In the genomic region with DNA sequence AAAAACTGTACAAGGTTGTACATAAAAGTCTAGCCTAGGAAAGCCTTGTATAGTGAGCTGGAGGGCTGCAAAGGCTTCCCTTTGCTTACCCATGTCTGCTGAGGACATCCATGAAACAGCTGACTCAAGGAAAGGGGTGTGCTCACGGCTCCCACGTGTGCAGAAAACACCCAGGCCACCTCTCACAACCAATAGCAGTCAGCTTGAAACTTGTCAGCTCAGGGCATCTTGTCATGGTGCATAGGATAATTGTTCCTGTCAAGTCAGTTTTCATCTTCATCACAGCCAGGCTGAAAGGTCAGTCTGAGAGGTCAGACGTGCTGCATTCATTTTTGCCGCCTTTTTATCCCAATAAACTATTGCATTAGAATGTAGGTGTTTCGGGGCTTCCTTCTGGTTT, we compare ENCODE assay signal across 21 mouse cellular contexts. TPM values are rescaled to one million over a fixed set of nuclear protein-coding genes. Genes with fewer than 3 reads are reported as not detected.
"Had no signal": no experiment of that assay in that cellular context is flagged by ENCODE, and none has a peak within 500 bp of the region (broad histone marks: within the 10 kb centered on the region; RNA-seq: fewer than 3 reads in every experiment).

No protein-coding gene starts in this region.

- DNase-seq: gastrocnemius, postnatal 14 days; gastrocnemius, postnatal 36 days; heart, adult 11 months; heart, adult 2 months; heart, postnatal 14 days; heart, postnatal 36 days; kidney, adult 9 months; kidney, postnatal 14 days; layer of hippocampus, adult 9-11 months; layer of hippocampus, postnatal 36 days had no signal

- H3K27ac ChIP-seq: heart, adult 2 months; heart, embryonic 13.5 days; heart, embryonic 15.5 days; hindbrain, embryonic 13.5 days; kidney, postnatal 0 days; limb, embryonic 13.5 days; limb, embryonic 15.5 days had no signal

- H3K27me3 ChIP-seq: heart, embryonic 13.5 days; heart, embryonic 15.5 days; hindbrain, embryonic 13.5 days; kidney, embryonic 15.5 days; limb, embryonic 13.5 days; limb, embryonic 15.5 days had no signal

- H3K9me3 ChIP-seq: heart, embryonic 13.5 days; heart, embryonic 15.5 days; hindbrain, embryonic 13.5 days; kidney, embryonic 15.5 days; limb, embryonic 13.5 days; limb, embryonic 15.5 days had no signal

- H3K9ac ChIP-seq: heart, embryonic 13.5 days; heart, embryonic 15.5 days; hindbrain, embryonic 13.5 days; kidney, embryonic 15.5 days; limb, embryonic 13.5 days; limb, embryonic 15.5 days had no signal

- H3K4me1 ChIP-seq: hindbrain, embryonic 13.5 days; kidney, embryonic 15.5 days; limb, embryonic 13.5 days; limb, embryonic 15.5 days had no signal

- H3K4me2 ChIP-seq: heart, embryonic 11.5 days; heart, embryonic 13.5 days; heart, embryonic 15.5 days; hindbrain, embryonic 13.5 days; kidney, embryonic 15.5 days; limb, embryonic 13.5 days; limb, embryonic 15.5 days had no signal

- H3K4me3 ChIP-seq: heart, adult 2 months; heart, embryonic 13.5 days; heart, embryonic 15.5 days; hindbrain, embryonic 13.5 days; kidney, embryonic 15.5 days; limb, embryonic 13.5 days; limb, embryonic 15.5 days had no signal

- ATAC-seq: intestine, embryonic 16.5 days had no signal

RNA-seq across cellular contexts. Expression of a gene that starts 31.1 kb away (rescaled TPM):
- total RNA-seq: hematopoietic stem cell, adult 5-6 weeks had no signal
- polyA plus RNA-seq: liver, adult 2 months had no signal
